ENCODE assay signal across 12 mouse cellular contexts in genomic region chr11:113611112-113611646, GRCm38 (mm10). TPM values are rescaled to one million over a fixed set of nuclear protein-coding genes. Genes with fewer than 3 reads are reported as not detected.
DNase-seq lines count a peak whose midpoint lies in the region; ATAC-seq lines count a peak whose summit lies in the region.
"Had no signal": no experiment of that assay in that cellular context is flagged by ENCODE, and none has a peak within 500 bp of the region (broad histone marks: within the 10 kb centered on the region; RNA-seq: fewer than 3 reads in every experiment).

No protein-coding gene starts in this region.

- DNase-seq in heart, postnatal 4 days, result no peak
- DNase-seq in neural tube, embryonic 11.5 days (ENCODE audit: low spot score), result no peak
- DNase-seq in neural tube, embryonic 10.5 days (ENCODE audit: extremely low spot score, low spot score), result no peak
- DNase-seq in B cell, adult 2 months, result no peak
- no peak for DNase-seq in testis, postnatal 10 days (ENCODE audit: low spot score)
- DNase-seq: cerebellum, postnatal 36 days had no signal

- H3K4me3 ChIP-seq in heart, embryonic 15.5 days, result 0 out of 2 replicates have a peak overlapping the region, but pooled peaks have one; percentile 32
- no peak overlapping the region for H3K4me3 ChIP-seq in neural tube, embryonic 11.5 days (ENCODE audit: low read depth, low read length)
- no peak overlapping the region for H3K4me3 ChIP-seq in hindbrain, embryonic 12.5 days
- no peak overlapping the region for H3K4me3 ChIP-seq in neural tube, embryonic 15.5 days (replicated peaks)

- no peak overlapping the region for H3K9ac ChIP-seq in heart, embryonic 15.5 days
- no peak overlapping the region for H3K9ac ChIP-seq in neural tube, embryonic 11.5 days (ENCODE audit: low read length)
- no peak overlapping the region for H3K9ac ChIP-seq in hindbrain, embryonic 12.5 days
- H3K9ac ChIP-seq in neural tube, embryonic 15.5 days (replicated peaks), result no peak overlapping the region

- no peak overlapping the region; the same call in 1 of the 2 replicates for H3K4me2 ChIP-seq in heart, embryonic 15.5 days
- no peak overlapping the region for H3K4me2 ChIP-seq in neural tube, embryonic 11.5 days (ENCODE audit: low read depth)
- H3K4me2 ChIP-seq in hindbrain, embryonic 12.5 days (replicated peaks), result 0 out of 2 replicates have a peak overlapping the region, but pooled peaks have one; percentile 32
- no peak overlapping the region for H3K4me2 ChIP-seq in neural tube, embryonic 15.5 days

- H3K36me3 ChIP-seq in heart, embryonic 15.5 days, result no peaks in the 10 kb centered on the region
- no peaks in the 10 kb centered on the region for H3K36me3 ChIP-seq in neural tube, embryonic 11.5 days (ENCODE audit: control insufficient read depth, insufficient read depth, low read length)
- H3K36me3 ChIP-seq in hindbrain, embryonic 12.5 days, result no peaks in the 10 kb centered on the region
- no peaks in the 10 kb centered on the region for H3K36me3 ChIP-seq in neural tube, embryonic 15.5 days

- no peaks in the 10 kb centered on the region for H3K9me3 ChIP-seq in heart, embryonic 15.5 days (replicated peaks)
- no peaks in the 10 kb centered on the region for H3K9me3 ChIP-seq in neural tube, embryonic 11.5 days (ENCODE audit: control insufficient read depth, low read length)
- H3K9me3 ChIP-seq in hindbrain, embryonic 12.5 days (replicated peaks), result no peaks in the 10 kb centered on the region
- H3K9me3 ChIP-seq in neural tube, embryonic 15.5 days (replicated peaks), result peaks cover under 1% of the 10 kb centered on the region; the same call in 1 of the 2 replicates

- 78% methylated on average over 10 of the region's 10 CpGs for WGBS in heart, embryonic 15.5 days
- 86% methylated on average over 10 of the region's 10 CpGs for WGBS in neural tube, embryonic 11.5 days
- WGBS in hindbrain, embryonic 12.5 days, result 90% methylated on average over 10 of the region's 10 CpGs
- WGBS in neural tube, embryonic 15.5 days, result 85% methylated on average over 10 of the region's 10 CpGs

- H3K4me1 ChIP-seq in heart, embryonic 15.5 days (replicated peaks), result peaks cover 10% of the 10 kb centered on the region
- peaks cover 5% of the 10 kb centered on the region; the same call in 1 of the 2 replicates for H3K4me1 ChIP-seq in neural tube, embryonic 11.5 days (ENCODE audit: control insufficient read depth, insufficient read depth, low read length)
- peaks cover 19% of the 10 kb centered on the region for H3K4me1 ChIP-seq in hindbrain, embryonic 12.5 days
- H3K4me1 ChIP-seq in neural tube, embryonic 15.5 days, result peaks cover 12% of the 10 kb centered on the region

- no peaks in the 10 kb centered on the region for H3K27me3 ChIP-seq in heart, embryonic 15.5 days
- no peaks in the 10 kb centered on the region for H3K27me3 ChIP-seq in neural tube, embryonic 11.5 days (ENCODE audit: control insufficient read depth, insufficient read depth, low read length)
- no peaks in the 10 kb centered on the region for H3K27me3 ChIP-seq in hindbrain, embryonic 12.5 days
- H3K27me3 ChIP-seq in neural tube, embryonic 15.5 days (replicated peaks), result no peaks in the 10 kb centered on the region
- H3K27me3 ChIP-seq: CH12.LX had no signal

- ATAC-seq in heart, embryonic 15.5 days (replicated peaks; ENCODE audit: insufficient number of reproducible peaks, insufficient read depth, low FRiP score, low read depth), result no peak
- no peak for ATAC-seq in neural tube, embryonic 11.5 days (ENCODE audit: insufficient read depth, low FRiP score, low TSS enrichment)
- ATAC-seq in hindbrain, embryonic 12.5 days (ENCODE audit: low FRiP score), result no peak
- ATAC-seq in neural tube, embryonic 15.5 days (ENCODE audit: low FRiP score), result no peak

- H3K27ac ChIP-seq in heart, embryonic 15.5 days, result 0 out of 2 replicates have a peak overlapping the region, but pooled peaks have one; percentile 42
- peak overlapping the region; percentile 85 for H3K27ac ChIP-seq in neural tube, embryonic 11.5 days (ENCODE audit: low read depth, low read length)
- H3K27ac ChIP-seq in hindbrain, embryonic 12.5 days, result peak overlapping the region; percentile 77
- peak overlapping the region; percentile 45; the same call in 1 of the 2 replicates for H3K27ac ChIP-seq in neural tube, embryonic 15.5 days (replicated peaks)

RNA-seq across cellular contexts. Expression of gene Sstr2, which starts 8.0 kb away (rescaled TPM):
- polyA plus RNA-seq in heart, embryonic 15.5 days (2015; fragmentation: Nextera tagmentation; extraction: Ambion mirVana), result 0.24 and 2.2 TPM in 2 replicates
- not detected for total RNA-seq in heart, postnatal 4 days (2021)
- 20.5 and 23.8 TPM in 2 replicates for polyA plus RNA-seq in neural tube, embryonic 11.5 days (2014; fragmentation: Nextera tagmentation; extraction: Ambion mirVana)
- 35.3 and 37.8 TPM in 2 replicates for polyA plus RNA-seq in hindbrain, embryonic 12.5 days (2016; fragmentation: Nextera tagmentation; extraction: Ambion mirVana)
- polyA plus RNA-seq in neural tube, embryonic 15.5 days (2015; fragmentation: Nextera tagmentation; extraction: Ambion mirVana), result 11.6 and 14.0 TPM in 2 replicates
- total RNA-seq: CH12.LX; heart, postnatal 25 days had no signal
- polyA plus RNA-seq: activated CD4-positive, CD25-positive, alpha-beta regulatory T cell, adult 4 months had no signal

RNA-seq across cellular contexts. Expression of gene Cog1, which starts 37.8 kb away (rescaled TPM):
- polyA plus RNA-seq in heart, embryonic 15.5 days (2015; fragmentation: Nextera tagmentation; extraction: Ambion mirVana), result 15.5 and 19.2 TPM in 2 replicates
- total RNA-seq in heart, postnatal 4 days (2021), result 10 to 100 TPM; 17.5 to 19.5 TPM
- 44.3 and 47.7 TPM in 2 replicates for polyA plus RNA-seq in neural tube, embryonic 11.5 days (2014; fragmentation: Nextera tagmentation; extraction: Ambion mirVana)
- polyA plus RNA-seq in hindbrain, embryonic 12.5 days (2016; fragmentation: Nextera tagmentation; extraction: Ambion mirVana), result 42.1 and 45.5 TPM in 2 replicates
- 31.1 and 35.1 TPM in 2 replicates for polyA plus RNA-seq in neural tube, embryonic 15.5 days (2015; fragmentation: Nextera tagmentation; extraction: Ambion mirVana)

RNA-seq across cellular contexts. Expression of gene Slc39a11, which starts 38.7 kb away (rescaled TPM):
- polyA plus RNA-seq in heart, embryonic 15.5 days (2015; fragmentation: Nextera tagmentation; extraction: Ambion mirVana), result 13.4 and 17.9 TPM in 2 replicates
- 1 to 10 TPM; 8.2 to 9.5 TPM for total RNA-seq in heart, postnatal 4 days (2021)
- 20.1 and 20.5 TPM in 2 replicates for polyA plus RNA-seq in neural tube, embryonic 11.5 days (2014; fragmentation: Nextera tagmentation; extraction: Ambion mirVana)
- polyA plus RNA-seq in hindbrain, embryonic 12.5 days (2016; fragmentation: Nextera tagmentation; extraction: Ambion mirVana), result 32.3 and 33.5 TPM in 2 replicates
- polyA plus RNA-seq in neural tube, embryonic 15.5 days (2015; fragmentation: Nextera tagmentation; extraction: Ambion mirVana), result 27.7 and 30.4 TPM in 2 replicates
